Mouse (Mus musculus) cerebellum, adult 2 months (tissue): Measurements from ENCODE around the gene Eif4e1b. TPM values are rescaled to one million over a fixed set of nuclear protein-coding genes. Genes with fewer than 3 reads are reported as not detected.

ENCODE experiments used
- DNase-seq, 2 experiments: peaks; one replicate each; pipeline ENCODE4 v3.0.0; 2021
- H3K27ac ChIP-seq: fragments of 200-500 bp; 2 replicates; pipeline ENCODE4 v1.5.1; 2012; ENCODE audit warnings: low read length, control low read depth, inconsistent platforms; ENCODE audit not compliant: insufficient read depth
- H3K27me3 ChIP-seq: fragments of 200-500 bp; 2 replicates; pipeline ENCODE4 v1.6.1; 2012; ENCODE audit warnings: inconsistent platforms, mild to moderate bottlenecking, low read length, moderate library complexity; ENCODE audit not compliant: control insufficient read depth, insufficient read depth
- H3K4me1 ChIP-seq: fragments of 200-500 bp; 2 replicates; pipeline ENCODE4 v1.6.1; 2011; ENCODE audit warnings: low read length; ENCODE audit not compliant: control insufficient read depth, insufficient read depth
- H3K4me3 ChIP-seq: fragments of 200-500 bp; replicated peaks from 2 replicates; pipeline ENCODE3; 2011; ENCODE audit warnings: mild to moderate bottlenecking, low read depth, low read length, control low read depth; ENCODE audit not compliant: insufficient read depth
- CTCF ChIP-seq: fragments of 200-500 bp; IDR thresholded peaks from 2 replicates; pipeline ENCODE4 v1.5.1; 2011; ENCODE audit warnings: low read depth, mild to moderate bottlenecking, control low read depth, low read length, moderate library complexity, borderline replicate concordance; ENCODE audit not compliant: insufficient read depth
- POLR2A ChIP-seq: fragments of 200-500 bp; IDR thresholded peaks from 2 replicates; pipeline ENCODE4 v1.6.1; 2011; ENCODE audit warnings: low read length, control low read depth, borderline replicate concordance; ENCODE audit not compliant: insufficient read depth
- WGBS: fragments of 180-500 bp; shearing (Covaris S2); methylation state at CpG from one replicate; pipeline ENCODE4 v1.1.7; 2018; 5-methylcytosine and 5-hydroxymethylcytosine counted together
- polyA plus RNA-seq: library from polyadenylated mRNA; depleted of rRNA; stranded (reverse); fragments of >200 nt; gene quantifications from 2 replicates; pipeline ENCODE4 v1.2.3, GENCODE M21; 2012; rRNA removed

The Eif4e1b gene
- not detected in 2 replicates for polyA plus RNA-seq

DNA sequence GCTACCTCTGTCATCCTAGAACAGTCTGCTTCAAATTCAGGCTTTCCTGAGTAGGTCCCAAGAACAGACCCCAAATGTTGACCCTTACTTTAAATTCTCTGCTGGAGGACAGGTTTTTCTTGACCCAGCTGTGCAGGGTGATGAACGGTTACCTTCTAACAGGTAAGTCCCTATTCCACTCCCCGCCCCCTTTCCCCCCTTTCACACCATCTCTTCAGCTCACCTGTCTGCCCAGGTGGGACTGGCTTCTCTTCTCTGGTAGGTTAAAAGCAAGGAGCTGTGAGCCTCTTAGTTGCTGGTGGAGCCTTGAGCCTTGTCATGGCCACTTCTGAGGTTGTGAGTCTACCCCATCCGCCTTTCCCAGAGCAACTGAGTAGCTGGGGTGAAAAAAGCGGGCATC is at the start of gene Eif4e1b:
Eif4e1b (plus strand) TSS at position 301 of the 400 bp plus-strand sequence.
- no peaks in the 10 kb centered on the region for H3K27me3 ChIP-seq
- DNase-seq: no peak
- 94% methylated on average over 4 of the region's 4 CpGs for WGBS
- H3K4me3 ChIP-seq: no peak within 1 kb of the TSS
- TF ChIP-seq CTCF (no peak), POLR2A (no peak)
- H3K4me1 ChIP-seq: peaks cover 13% of the 10 kb centered on the region
- H3K27ac ChIP-seq: no peak within 1 kb of the TSS

DNA sequence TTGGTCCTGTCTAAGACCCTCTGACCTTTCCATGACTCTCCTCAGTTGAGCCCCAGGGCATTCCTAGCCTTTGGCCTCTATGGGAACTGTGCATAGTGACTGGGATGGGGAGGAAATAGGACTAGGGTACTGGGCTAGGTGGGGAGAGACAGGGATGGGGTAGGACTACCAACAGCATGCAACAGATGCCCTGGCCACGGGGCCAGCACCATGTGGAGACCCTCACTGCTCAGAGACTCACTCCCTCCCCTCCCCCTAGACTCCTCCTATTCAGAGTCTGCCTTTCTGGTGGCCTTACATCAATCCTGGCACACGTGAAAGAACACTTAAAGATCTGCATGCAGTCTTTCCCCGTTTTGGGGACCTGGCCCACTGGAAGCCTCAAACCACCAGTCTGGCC is 46.9 kb upstream of the Eif4e1b start:
- H3K4me3 ChIP-seq: no peak overlapping the region
- WGBS: 39% methylated on average over 3 of the region's 3 CpGs
- DNase-seq: no peak
- H3K27me3 ChIP-seq: no peaks in the 10 kb centered on the region
- TF ChIP-seq POLR2A (no peak), CTCF (no peak)
- H3K27ac ChIP-seq: no peak overlapping the region
- peaks cover 12% of the 10 kb centered on the region for H3K4me1 ChIP-seq

DNA sequence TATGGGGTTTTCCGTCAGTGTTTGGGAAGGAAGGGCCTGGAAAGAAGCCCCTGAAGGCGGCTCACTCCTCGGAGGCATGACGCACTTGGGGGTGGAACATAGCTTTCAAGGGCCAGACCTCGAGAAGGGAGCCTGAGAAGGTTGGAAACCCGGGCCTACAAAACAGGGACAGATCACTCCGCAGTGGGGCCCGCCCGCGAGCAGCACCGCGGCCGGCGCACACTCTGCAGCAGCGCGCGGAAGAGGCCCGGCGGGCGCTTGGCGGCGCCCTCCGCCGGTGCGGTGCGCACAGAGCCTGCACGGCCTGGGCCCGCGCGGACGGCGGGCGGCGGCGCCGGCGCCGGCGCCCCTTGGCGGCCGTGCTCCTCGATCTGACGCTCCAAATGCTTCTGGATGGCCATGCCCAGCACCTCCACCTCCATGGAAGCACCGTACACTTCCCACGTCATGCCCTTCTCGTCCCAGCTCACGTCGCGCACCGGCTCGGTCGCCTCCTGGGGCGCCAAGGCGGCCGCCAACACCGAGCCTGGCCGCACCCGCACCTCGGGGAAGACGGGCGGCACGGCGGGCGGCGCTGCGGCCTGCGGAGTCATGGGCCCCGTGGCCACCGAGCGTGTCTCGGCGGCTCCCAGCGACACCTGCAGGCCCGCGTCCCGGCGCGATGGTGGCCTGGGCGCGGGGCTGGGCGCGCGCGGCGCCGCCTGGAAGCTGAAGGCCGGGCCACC is 46.1 kb upstream of the Eif4e1b start:
- 9% methylated on average over 84 of the region's 87 CpGs for WGBS
- H3K4me1 ChIP-seq: peaks cover 15% of the 10 kb centered on the region
- H3K4me3 ChIP-seq: peak overlapping the region; percentile 30
- no peak overlapping the region for H3K27ac ChIP-seq
- DNase-seq: peak; percentile 58 to 65
- no peaks in the 10 kb centered on the region for H3K27me3 ChIP-seq
- TF ChIP-seq POLR2A: no peak
- TF ChIP-seq CTCF: no peak

DNA sequence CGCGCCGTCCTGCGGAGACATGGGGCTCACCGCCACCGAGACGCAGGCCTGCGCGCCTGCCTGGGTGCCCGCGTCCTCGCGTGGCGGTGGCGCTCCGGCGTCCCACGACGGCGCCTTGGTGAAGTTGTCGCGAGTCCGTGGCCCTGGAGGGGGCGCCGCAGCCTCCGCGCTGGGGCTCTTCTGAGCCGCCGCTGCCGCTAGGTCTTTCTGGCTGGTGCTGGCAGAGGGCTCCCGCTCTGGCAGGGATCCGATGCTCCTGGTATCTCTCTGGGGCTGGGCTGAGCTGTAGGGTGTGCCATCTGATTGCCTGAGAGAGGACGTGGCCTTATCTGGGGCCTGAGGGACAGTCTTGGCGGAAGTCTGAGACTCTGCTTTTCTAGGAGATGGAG is 45.6 kb upstream of the Eif4e1b start:
- WGBS: 8% methylated on average over 34 of the region's 34 CpGs
- Histone ChIP-seq H3K4me1 (peaks cover 18% of the 10 kb centered on the region), H3K27me3 (no peaks in the 10 kb centered on the region), H3K4me3 (peak overlapping the region; percentile 24), H3K27ac (peak overlapping the region; percentile 23; the same call in 1 of the 2 replicates)
- TF ChIP-seq POLR2A (no peak), CTCF (no peak)
- DNase-seq: peak; percentile 67 to 72

DNA sequence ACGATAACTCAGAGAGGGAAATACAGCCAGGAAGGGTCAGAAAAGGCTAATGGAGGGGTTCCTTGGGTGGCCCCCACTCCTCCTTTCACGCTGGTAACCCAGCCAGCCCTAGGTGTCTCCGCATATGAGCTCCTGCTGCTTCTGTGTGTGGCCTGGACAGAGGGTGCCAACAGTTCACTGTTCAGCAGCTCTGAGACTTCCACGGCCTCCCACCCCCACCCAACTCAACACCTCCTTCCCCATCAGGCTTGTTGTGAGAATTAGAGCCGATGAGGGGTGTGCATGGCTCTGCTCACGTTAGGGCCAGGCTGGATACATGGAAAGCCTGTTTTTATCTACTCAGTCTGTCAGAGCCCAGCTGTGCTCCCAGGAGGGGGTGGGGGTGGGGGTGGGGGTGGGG is 37.7 kb upstream of the Eif4e1b start:
- WGBS: 10% methylated on average over 6 of the region's 6 CpGs
- Histone ChIP-seq H3K27me3 (no peaks in the 10 kb centered on the region), H3K4me1 (peaks cover 37% of the 10 kb centered on the region), H3K4me3 (peak overlapping the region; percentile 39), H3K27ac (peak overlapping the region; percentile 72)
- no peak for TF ChIP-seq POLR2A
- TF ChIP-seq CTCF: no peak
- DNase-seq: peak in 1 of 2 experiments; percentile 43

DNA sequence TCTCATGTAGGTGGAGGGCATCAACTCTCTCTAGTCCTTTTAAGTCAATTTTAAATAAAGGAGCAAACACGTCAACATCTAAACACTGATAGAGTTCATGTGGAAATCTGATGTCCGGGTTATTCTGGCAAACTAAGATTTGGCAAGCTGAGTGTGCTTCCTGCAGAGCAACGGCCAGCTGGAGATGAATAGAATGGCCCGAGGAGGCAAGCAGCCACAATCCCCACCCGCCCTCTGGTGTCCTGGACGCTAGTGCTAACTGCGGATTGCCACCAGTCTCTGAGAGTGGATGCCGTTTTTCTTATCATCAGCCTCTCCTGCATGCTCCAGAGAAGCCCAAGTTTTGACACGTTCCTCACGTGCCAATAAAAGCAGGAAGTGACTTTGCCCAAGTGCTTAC is 36.9 kb upstream of the Eif4e1b start:
- Histone ChIP-seq H3K4me1 (peaks cover 44% of the 10 kb centered on the region), H3K27ac (peak overlapping the region; percentile 70; the same call in 1 of the 2 replicates), H3K27me3 (no peaks in the 10 kb centered on the region), H3K4me3 (peak overlapping the region; percentile 55)
- no peak; the same call in 1 of the 2 replicates for TF ChIP-seq CTCF
- TF ChIP-seq POLR2A: peak; percentile 21; the same call in 1 of the 2 replicates
- WGBS: 4% methylated on average over 10 of the region's 10 CpGs
- DNase-seq: peak; percentile 82 to 89

DNA sequence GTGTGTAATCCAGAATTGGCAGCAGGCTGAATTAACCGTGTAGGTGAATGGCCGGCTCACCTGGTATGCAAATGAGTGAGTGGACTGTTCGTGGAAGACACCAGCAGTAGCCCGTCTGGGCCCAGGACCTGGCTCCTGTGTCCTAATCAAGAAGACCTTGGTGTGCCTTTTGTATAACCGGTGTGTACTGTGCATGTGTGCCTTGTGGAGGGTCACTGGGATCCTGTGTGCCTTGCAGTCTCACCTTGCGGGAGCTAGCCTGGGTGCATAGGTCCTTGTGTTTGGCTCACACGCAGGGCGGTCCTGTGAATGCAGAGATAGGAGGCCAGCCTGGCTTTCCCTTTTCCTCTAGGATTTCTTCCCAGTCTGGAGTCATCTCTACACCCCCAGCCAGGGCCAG is 35.6 kb upstream of the Eif4e1b start:
- Histone ChIP-seq H3K4me1 (peaks cover 49% of the 10 kb centered on the region), H3K27ac (peak overlapping the region; percentile 70), H3K4me3 (peak overlapping the region; percentile 42), H3K27me3 (no peaks in the 10 kb centered on the region)
- TF ChIP-seq POLR2A: no peak
- peak in 1 of 2 experiments; percentile 53 for DNase-seq
- 13% methylated on average over 8 of the region's 8 CpGs for WGBS

DNA sequence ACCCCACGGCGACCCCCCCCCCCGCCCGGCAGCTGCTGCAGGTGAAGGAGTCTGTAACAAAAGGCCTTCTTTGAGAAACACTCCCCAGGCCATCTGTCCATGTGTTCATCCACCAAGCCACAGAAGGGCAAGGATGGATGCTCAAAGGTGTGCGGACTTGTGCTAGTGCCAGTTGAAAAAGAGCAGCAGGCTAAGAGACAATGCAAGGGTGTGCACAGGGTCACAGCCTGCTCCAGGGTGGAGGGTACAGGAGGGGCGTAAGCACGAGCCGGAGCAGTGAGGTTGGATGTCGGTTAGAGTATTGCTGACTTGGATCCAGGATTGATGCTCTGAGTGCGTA is 35.1 kb upstream of the Eif4e1b start:
- WGBS: 8% methylated on average over 10 of the region's 10 CpGs
- TF ChIP-seq POLR2A (no peak), CTCF (no peak)
- Histone ChIP-seq H3K4me1 (peaks cover 52% of the 10 kb centered on the region), H3K27ac (peak overlapping the region; percentile 70), H3K27me3 (no peaks in the 10 kb centered on the region), H3K4me3 (peak overlapping the region; percentile 99)
- DNase-seq: peak in 1 of 2 experiments; percentile 64
